Mouse (Mus musculus) bone marrow, adult 2 months (tissue): ENCODE measurements at regions not wholly inside any gene's neighbourhood (a gene's known extent, or its start where the extent isn't known, plus 50 kb on each side); places are given as distances from the start of the nearest gene placed in this dataset.

Experiments used
- CTCF ChIP-seq: fragments of 200-500 bp; IDR thresholded peaks from 2 replicates; pipeline ENCODE4 v1.5.1; 2011; ENCODE audit warnings: low read length, control low read depth; ENCODE audit not compliant: control insufficient read depth, insufficient read depth
- POLR2A ChIP-seq: fragments of 200-500 bp; IDR thresholded peaks from 2 replicates; pipeline ENCODE4 v1.6.1; 2011; ENCODE audit warnings: low read depth, mild to moderate bottlenecking, control low read depth, low read length, borderline replicate concordance; ENCODE audit not compliant: control insufficient read depth

GRCm38 (mm10) chr14:74551091-74551490 is 89.5 kb upstream of the Htr2a start:
- TF ChIP-seq CTCF (no peak), POLR2A (no peak)
